Mouse (Mus musculus): ENCODE measurements at regions not wholly inside any gene's neighbourhood (a gene's known extent, or its start where the extent isn't known, plus 50 kb on each side); places are given as distances from the start of the nearest gene placed in this dataset.
"Not testable (repeated sequence)": the region's sequence is repeated elsewhere in the genome, so short reads cannot be mapped to it uniquely, and the experiment has no call there.

DNA sequence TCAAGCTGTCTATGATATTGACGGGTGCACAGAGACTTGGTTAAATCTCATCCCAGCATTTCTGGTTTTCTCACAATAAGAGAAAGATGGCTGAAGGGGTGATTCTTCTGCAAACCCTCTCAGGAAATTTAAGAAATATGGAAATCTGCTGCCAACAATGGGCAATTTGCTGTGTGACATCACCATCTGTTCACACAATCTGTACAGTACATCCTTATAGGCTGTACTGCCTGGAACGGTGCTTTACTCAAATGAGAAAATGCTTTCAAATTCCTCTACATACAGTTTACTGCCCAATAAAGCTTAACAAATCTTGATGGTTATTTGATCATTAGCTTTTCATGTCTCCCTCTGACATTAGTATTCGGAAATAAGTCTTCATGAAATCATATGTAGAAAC, 172.4 kb upstream of the Hsf2 start:
- DNase-seq (ENCODE audit: low read depth): no peak

- DNase-seq (ENCODE audit: low read depth): no peak
Measured at GRCm38 (mm10) chr10:57317067-57317466, 169.1 kb upstream of the Hsf2 start.

GRCm38 (mm10) chr10:57319171-57319570, 167.0 kb upstream of the Hsf2 start:
- no peak for DNase-seq (ENCODE audit: low read depth)

GRCm38 (mm10) chr10:57322717-57323424, 163.3 kb upstream of the Hsf2 start:
- DNase-seq (ENCODE audit: low read depth): no peak

GRCm38 (mm10) chr10:57324226-57324625, 162.0 kb upstream of the Hsf2 start:
- no peak for DNase-seq (ENCODE audit: low read depth)

GRCm38 (mm10) chr10:57362781-57363180, 123.4 kb upstream of the Hsf2 start:
- DNase-seq (ENCODE audit: low read depth): not testable (repeated sequence)

Measured in naive thymus-derived CD4-positive, alpha-beta T cell, adult 2 months (primary cell).